Mouse (Mus musculus): ENCODE data around the gene C1qc.

C1qc gene

DNA sequence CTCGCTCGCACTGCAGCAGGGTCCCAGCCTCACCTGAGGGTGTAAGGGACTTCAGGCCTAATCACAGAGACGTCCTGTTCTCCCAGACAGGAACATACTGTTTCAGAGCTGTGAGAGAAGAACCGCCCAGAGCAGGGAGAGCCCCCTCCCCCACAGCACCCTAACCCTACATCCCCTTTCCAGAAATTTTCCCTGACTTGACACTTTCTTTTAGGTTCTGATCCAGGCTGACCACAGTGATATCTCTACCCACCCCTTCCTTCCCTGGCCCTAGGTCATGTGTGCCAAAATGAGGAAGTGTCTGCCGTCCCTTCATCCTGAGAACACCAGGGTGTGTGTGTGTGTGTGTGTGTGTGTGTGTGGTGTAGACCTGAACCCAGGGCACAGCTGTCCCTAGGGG, at the start of gene C1qc:
Gene C1qc, minus strand, starts transcription at position 255 of the 400 bp plus-strand sequence.
- DNase-seq = no peak

DNA sequence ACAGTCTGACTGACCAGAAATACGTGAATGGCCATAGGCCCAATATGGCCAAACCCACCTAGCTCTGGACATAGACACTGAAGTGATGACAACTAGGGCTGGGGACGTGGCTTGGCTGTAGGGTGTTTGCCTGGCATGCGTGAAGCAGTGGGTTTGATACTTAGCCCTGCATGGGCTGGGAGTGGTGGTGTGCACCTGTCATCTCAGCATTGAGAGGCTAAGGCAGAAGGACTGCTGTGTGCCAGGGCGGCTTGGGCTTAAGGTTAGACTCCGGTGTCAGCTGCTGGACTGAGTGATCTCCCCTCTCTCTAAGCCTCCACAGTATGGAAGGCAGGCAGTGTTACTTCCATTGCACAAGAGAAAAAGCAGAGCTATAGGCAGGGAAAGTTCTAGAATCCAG, 45.1 kb upstream of the C1qc start:
- no peak for DNase-seq

DNA sequence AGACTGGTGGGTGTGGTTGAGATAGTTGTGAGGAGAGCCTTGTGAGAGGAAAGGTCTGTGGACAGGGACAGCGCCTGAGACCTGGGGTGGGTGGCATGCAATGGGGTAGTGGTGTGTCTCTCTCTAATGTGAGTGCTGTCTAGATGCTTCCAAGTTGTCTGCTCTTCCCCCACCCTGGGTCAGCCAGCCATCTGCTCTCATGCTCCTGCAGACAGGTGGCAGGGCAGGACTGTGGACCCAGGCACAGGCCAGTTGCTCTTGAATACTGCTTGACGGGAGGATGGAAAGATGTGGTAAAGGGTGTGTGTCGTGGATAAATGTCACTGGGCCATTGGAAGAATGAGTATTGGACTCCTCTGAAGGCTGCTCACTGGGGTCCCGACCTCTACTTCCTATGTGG, 44.5 kb upstream of the C1qc start:
- DNase-seq = no peak

DNA sequence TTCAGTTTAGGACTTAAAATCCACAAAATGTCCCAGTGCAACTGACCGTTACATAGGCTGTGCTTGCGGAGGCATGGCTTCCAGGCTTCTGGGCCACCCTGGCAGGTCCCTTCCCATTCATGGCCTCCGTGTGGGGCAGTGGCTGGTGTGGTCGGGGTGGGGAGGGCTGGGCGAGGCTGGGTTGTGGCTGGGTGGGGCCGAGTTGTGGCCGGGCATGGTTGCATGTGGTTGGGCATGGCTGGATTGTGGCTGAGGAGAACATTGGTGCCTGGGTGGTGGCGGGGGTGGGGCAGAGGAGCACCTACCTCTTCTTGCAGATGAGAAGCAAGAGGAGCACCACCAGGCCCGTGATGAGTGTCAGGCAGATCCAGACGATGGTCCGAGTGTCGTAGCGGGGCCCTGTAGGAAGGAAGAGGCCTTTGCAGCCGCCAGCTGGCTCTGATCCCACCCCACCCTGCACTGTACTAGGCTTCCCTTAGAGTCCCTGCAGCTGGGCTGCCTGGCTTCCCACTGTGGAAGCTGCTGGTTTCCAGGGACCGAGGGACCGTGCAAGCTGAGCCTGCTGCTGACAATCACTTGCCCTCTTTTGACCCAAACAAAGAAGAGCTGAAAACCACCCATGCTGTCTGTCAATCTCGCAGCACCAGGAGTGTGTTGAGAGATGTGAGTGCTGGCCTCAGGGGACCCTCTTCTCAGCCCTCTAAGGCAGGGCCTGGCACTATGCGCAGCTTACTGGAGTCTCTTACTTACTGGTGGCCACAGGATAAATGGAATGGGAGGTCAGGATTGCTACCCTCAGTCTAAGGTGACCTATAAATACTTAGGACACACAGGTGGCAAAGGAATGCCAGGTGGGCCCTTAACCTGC, 42.1 kb upstream of the C1qc start:
- DNase-seq = peak; percentile 62

DNA sequence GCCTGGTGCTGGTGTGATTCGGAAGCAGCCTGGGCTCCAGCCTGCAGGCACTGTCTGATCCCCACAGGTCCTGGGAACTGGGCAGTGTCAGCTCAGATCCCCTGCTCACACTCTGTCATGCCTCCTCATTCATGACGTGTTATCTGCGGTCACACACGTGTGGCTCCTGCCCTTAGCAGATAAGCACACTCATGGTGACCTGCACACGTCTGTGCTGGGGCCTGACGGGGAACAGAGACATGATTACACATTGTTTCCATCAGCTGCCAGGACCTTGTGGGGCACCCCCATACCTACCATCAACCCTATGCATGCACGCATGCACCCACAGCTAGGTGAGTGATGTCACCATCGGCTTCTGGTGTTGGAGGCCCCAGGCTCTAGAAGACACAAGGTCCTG, 37.6 kb upstream of the C1qc start:
- no peak for DNase-seq

DNA sequence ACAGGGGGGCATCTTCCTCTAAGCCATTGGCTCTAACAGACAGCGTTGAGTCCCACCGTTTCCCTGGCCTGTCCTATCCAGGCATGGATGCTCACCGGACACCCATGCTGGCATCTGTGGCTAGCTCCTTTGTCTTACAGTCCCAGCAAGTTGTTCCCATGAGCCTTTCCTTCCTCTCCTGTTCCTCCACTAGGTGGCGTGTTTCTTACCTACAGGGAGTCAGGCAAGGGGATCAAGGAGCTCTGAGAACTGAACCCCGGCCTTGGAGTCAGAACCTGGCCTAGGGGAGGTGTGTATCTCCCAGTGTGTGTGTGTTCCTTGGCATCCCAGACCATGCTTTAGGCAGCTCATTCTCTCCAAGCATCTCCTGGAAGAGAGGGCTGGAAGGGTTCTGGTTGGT, 36.1 kb upstream of the C1qc start:
- DNase-seq = peak; percentile 80

DNA sequence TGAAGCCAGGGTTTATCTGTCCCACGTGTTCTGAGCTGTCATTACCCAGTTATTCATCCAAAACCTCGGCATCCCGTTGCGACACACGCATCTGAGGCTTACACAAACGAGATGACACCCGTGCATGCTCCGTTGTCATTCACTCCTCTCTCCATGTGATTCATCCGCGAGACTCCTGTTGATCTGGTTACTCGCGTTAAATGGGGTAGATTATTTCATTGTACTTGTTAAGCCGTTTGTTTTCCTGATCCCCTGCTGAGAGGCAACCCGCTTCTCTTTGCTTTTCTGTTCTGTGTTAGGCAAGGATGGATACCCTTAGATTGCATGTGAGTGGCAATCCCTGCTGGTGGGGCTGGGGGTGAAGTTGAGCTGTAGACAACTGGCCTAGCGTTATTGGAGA, 32.9 kb upstream of the C1qc start:
- DNase-seq = peak; percentile 90

DNA sequence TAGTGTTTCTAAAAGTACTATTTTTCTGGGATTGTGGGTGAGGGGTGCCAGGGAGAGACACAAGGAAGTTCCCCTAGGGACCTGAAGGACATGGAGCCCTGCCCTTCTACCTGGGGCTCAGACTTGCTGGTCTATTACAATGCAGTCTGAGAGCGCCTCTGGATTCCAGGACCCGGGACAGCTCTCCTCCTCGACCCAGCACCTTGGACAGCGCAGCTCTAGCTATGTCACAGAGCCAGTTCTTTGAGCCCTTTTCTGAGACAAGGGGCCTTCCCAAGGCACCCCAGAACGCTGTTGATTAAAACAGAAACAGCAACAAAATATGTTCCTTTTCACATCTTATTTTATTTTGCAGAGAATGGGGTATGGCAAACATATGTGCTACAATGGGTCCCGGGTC, 31.7 kb upstream of the C1qc start:
- DNase-seq = peak; percentile 73

DNA sequence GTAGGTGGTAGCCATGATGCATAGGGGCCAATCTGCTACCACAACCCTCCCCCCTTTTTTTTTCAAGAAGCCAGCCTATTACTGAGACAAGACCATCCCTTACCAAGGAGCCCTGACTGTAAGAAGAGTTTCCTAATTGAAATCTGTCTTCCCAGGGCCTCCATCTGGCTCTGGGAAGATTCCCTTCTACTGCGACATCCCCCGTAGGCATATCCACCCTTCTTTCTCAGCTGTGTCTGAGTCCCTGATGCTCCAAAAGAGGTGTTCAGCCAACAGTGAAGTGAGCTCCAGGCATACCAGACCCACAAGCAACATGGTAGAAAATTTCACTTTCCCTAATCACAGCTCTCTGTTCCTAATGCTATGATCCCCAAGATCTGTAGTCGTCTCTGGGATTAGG, 26.7 kb upstream of the C1qc start:
- no peak for DNase-seq

DNA sequence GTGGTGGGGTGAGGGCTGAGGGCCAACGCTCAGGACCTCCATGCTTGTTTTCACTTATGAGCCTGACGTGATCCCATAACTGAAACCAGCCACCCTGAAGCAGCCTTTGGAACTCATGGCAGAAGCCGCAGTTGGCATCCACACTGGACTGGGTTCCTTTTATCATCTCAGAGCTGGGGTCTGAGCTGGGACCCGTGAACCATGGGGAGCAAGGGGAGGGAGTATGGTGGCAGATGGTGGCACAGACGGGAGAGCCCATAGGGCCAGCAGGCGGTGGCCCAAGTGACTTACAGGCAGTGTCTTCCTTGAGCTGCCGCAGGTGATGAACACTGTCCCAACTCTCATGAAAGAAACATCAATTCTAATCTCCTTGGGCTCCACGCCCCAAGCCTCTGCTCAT, 26.0 kb upstream of the C1qc start:
- DNase-seq = no peak

DNA sequence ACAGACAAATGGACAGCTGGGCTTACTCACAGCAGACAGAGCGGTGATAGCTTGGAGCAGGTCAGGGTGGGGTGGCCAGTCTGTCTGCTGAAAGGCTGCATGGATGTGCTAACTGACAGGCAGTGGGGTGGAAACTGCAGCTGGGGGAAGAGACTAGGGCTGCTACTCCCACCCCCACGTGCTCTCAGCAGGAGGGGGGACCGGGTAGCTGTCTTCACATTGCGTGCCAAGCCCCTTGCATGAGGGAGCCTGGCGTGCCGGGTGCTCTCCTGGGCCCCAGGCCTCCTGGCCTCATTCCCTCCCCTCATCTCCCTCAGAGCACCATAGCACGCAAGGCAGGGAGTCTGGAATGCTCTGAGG, 24.3 kb upstream of the C1qc start:
- no peak for DNase-seq

DNA sequence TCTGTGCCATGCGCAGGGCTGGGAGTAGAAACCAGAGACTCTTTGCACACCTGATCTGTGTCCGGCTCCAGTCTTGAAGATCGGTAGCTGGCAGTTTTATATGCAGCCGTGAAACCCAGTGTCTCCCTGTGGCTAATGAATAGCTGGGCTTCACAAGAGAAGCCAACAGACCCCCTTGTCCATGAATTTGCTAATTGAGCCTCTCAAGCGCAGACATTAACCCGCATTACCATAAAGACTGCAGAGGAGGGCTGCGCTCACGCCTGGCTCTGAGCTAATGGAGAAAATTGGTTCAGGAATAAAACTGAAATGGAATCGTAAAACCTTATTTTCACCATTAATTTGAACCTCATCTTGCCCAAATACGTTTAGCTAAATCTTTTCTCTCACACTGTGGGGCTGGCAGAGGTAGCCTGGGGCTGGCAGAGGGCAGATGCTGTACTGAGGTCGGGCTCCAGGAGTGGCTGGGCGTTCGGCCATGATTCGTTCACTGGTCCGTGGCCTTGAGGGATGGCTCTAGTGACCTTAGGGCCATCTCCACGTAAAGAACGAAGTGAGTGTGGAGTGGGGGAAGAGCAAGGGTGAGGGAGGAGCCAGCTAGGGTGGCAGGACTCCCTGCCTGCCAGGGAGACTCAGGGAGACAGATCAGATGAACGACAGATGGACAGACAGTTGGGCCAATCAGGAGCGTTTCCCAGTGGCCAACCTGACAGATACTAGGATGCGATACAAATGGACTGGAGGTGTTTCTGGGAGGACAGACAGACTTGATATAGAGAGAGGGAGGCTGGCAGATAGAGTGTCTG, 23.7 kb upstream of the C1qc start:
- peak; percentile 67 for DNase-seq

DNA sequence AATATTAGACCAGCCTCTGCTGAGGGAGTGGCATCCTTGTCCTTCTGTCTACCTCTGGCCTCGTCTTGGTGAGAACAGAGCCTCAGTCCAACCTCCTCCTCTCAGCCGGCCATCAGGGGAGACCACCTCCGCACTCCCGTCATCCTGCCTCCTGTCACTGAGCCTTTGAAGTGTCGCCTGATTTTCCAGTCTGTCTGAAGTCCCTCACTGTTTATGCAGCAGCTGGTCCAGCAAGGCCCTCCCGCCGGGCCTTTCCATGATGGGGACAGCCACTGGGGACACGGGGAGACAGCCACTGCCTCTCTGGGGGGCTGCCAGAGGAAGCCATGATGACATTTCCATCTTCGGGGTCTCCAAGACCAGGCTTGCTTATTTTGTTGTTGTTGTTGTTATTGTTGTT, 20.0 kb upstream of the C1qc start:
- peak; percentile 46 for DNase-seq

DNA sequence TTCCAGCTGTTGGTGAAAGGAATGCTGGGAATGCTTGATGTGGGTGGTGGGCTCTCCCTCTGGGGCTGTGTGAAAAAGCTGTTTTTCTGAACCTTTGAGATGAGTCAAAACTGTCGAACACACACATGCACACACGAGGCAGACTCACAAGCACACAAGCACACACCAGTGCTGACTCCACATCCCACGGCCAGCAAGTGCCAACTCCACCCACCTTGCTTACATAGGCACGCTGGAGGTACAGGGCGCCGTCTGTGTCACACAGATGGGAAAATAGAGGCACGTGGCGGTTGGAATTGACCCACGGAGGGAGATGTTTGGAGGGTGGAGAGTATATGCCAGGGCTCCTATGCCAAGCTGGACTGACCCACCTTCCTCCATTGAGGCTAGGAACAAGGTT, 18.9 kb upstream of the C1qc start:
- no peak for DNase-seq

DNA sequence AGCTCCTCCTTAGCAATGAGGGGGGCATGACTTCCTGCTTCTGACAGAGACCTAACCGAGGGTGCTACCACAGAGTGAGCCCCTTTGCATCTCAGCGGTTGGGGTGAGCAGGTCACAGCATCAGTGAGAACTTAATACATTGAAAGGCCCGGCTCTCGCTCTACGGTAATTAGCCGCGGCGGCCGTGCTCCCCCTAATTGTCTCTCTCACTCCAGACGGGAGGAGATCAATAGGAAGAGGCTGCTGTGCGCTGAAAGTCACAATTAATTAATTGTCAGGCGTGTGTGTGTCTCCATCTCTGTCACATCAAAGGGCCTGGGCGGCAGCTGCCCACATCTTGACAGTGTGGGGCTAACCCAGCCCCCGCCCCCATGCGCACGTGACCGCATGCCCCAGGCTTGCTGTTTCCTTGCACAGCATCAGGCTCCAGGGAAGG, 18.4 kb upstream of the C1qc start:
- DNase-seq = peak; percentile 86

DNA sequence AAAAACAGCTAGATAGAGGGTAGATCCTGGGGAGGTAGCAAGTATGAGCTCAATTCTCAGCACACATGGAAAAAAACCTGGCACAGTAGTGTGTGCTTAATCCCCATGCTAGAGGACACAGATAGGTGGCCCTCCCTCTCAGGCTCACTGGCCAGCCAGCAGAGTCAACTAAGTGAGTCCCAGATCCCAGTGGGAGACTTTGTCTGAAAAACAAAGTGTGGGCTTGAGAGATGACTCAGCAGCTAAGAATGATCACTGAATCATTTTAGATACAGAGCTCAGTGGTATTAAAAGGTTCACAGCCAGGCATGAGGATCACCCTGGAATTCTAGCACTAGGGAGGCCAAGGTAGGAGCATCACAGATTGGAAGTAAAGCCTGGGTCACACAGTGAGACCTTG, 14.9 kb upstream of the C1qc start:
- DNase-seq = no peak

DNA sequence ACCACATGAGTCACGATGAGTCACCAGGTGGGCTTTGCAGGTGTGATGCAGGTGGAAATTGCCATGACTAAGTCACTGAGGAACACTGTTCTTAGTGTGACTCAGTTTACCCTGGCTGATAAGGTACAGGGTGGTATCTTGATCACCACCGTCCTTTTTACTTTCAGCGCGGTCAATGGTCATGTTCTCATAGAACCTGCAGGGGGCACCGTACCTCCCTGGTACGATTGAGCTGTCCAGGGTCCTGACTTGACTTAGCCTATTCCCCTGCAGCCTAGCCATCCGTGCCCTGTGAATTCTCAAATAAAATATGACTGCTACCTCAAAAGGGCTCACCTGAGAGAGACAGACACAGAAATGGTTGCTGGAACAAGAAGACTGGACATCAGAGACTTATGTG, 14.2 kb upstream of the C1qc start:
- peak; percentile 77 for DNase-seq

DNA sequence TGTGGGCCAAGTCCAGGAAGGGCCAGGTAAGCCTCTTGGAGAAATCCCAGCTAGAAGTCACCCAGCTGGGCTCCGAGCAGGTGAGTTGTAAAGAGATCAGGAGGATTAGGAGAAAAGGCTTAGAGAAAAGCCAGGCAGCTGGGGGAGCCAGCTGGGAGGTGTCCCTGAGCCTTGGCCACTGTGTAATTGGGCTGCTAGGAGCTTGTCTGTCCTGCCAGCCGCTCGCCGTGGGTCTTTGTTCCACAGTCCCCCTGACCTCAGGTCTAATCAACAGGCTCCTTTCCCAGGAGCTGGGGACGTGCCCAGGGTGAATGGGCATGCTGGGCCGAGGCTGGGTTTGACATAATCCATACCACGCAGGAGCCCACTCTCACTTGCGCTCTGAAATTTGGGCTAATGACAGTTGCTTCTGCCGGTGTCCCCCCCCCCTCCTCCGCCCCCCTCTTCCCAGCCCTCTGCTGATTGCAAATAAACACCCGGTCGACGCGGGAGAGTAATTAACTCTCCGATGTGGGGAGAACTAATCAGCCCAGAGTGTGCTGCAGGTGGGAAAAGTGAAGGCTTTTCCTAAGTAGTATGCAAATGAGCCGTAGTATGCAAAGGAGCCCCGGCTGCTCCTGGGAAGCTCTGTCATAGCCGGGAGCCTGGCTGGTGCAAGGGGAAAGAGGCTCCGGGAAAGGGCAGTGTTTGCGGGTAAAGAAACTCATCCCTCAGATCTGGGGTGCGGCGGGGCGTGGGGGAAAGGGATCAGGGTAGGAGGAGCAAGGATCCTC, 12.1 kb upstream of the C1qc start:
- peak; percentile 88 for DNase-seq

DNA sequence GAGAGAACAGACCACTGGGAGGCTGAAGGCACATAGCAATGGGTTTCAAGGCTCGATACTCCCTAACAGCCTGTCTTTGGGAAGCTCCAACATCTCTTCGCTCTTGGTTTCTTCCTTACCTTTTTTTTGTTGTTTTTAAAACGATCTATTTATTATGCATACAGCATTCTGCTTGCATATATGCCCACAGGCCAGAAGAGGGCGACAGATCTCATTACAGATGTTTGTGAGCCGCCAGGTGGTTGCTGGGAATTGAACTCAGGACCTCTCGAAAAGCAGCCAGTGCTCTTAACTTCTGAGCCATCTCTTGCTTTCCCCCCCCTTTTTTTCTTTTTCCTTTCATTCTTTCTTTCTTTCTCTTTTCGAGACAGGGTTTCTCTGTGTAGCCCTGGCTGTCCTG, 6.3 kb upstream of the C1qc start:
- DNase-seq = no peak

DNA sequence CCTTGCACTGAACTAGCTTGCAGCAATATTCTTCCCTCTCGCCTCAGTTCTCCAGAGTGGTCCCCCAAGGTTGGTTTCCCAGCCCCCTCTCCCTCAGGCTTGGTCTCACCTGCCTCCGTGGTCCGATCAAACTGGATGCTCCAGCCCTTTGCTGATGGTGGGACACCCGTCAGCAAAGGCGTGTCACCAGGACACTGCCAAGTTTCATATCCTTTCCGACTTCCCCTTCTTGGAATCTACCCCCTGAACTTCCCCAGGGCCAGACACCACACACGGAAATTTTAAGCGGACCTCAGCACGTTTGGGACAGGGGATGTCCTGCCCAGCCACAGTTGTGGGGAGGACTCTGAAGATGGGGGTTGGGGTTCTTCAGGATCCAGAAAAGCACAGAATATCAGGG, 5.8 kb upstream of the C1qc start, which contains the start of gene C1qa:
Gene C1qa, minus strand, starts transcription at position 167 of the 400 bp plus-strand sequence.
- DNase-seq = no peak

DNA sequence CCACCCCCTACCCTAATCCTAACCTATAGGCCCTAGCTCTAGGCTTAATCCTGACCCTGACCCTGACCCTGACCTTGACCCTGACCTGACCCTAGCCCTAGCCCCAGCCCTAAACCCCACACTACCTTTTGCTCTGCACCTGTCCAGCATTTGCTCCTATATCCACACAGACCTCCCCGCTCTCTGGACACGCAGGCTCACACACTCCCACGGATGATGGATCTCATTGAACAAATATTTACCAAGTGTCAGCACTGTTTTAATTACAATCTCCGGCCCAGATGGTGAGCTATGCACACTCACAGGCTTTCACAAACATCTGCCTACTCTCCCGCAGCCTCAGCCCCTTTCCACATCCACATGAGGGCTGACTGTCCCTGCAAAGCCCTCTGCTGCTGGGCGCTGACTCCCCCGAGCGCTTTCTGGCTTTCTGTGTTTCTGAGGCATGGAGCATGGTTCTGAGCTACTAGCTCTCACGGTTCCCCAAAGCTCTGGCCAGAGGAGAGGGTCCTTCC, 5.3 kb upstream of the C1qc start:
- DNase-seq = peak; percentile 29

DNA sequence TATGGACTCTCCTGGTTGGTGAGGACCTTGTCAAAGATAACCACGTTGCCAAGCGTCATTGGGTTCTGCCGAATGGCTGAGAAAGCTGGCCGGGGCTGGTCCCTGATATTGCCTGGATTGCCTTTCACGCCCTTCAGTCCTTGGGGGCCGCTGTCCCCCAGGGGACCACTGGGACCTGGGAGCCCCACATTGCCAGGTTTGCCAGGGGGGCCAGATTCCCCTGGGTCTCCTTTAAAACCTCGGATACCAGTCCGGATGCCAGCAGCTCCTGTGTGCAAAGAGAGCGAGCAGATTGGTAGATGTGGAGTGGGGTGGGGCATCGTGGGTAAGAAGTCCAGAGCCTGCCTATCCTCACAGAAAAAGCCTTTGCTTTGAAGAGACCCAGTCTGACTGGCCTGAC, 3.6 kb upstream of the C1qc start:
- no peak for DNase-seq

DNA sequence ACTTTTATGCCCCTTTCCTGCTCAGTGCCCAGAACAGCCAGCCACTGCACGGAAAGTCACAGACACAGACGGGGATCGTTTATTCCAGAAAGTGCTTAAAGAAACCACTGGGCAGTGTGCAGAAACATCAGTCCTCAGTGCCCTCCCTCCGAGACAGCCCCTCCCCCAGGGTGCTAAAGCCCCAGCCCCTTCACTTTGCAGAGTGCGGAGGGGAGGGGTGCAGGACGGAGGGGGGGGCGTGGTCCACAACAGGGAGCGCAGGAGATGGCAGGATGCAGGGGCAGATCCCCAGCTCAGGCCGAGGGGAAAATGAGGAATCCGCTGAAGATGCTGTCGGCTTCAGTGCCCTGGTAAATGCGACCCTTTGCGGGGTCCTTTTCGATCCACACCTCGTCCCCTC, 3.0 kb upstream of the C1qc start:
- peak; percentile 29 for DNase-seq
